Mouse (Mus musculus) erythroblast, embryonic 14.5 days (primary cell): ENCODE data around the gene Secisbp2.

ENCODE experiments used
- GATA1 ChIP-seq: IDR thresholded peaks from 2 replicates; pipeline ENCODE4 v1.6.1; 2012; ENCODE audit warnings: low read length, inconsistent platforms, mixed read lengths
- TAL1 ChIP-seq: IDR thresholded peaks from 3 replicates; pipeline ENCODE4 v1.6.1; 2012; ENCODE audit warnings: low read length, inconsistent platforms, mixed read lengths

- no peak for TF ChIP-seq GATA1
- TF ChIP-seq TAL1: no peak
Observed at GRCm38 (mm10) chr13:51649740-51650139, 1.8 kb upstream of the Secisbp2 start.
